Mouse (Mus musculus) liver, adult 2 months (tissue): Measurements from ENCODE around the gene Fam43a. TPM values are rescaled to one million over a fixed set of nuclear protein-coding genes. Genes with fewer than 3 reads are reported as not detected.

Experiments
- DNase-seq: peaks from one replicate; pipeline ENCODE4 v3.0.0-alpha.2; 2011; ENCODE audit warnings: low read depth, low spot score; ENCODE audit errors: extremely low read depth
- H3K27ac ChIP-seq: fragments of 200-500 bp; replicated peaks from 2 replicates; pipeline ENCODE4 v1.5.1; 2012; ENCODE audit warnings: low read depth, mild to moderate bottlenecking, control low read depth, inconsistent platforms, low read length; ENCODE audit not compliant: insufficient read depth
- H3K27me3 ChIP-seq: fragments of 200-500 bp; 2 replicates; pipeline ENCODE4 v1.6.1; 2012; ENCODE audit warnings: mild to moderate bottlenecking, moderate library complexity, low read length, inconsistent platforms; ENCODE audit not compliant: control insufficient read depth, insufficient read depth
- H3K36me3 ChIP-seq: fragments of 200-500 bp; 2 replicates; pipeline ENCODE4 v1.6.1; 2012; ENCODE audit warnings: low read length, inconsistent platforms; ENCODE audit not compliant: control insufficient read depth, insufficient read depth
- H3K4me1 ChIP-seq: fragments of 200-500 bp; 2 replicates; pipeline ENCODE4 v1.6.1; 2011; ENCODE audit warnings: low read length; ENCODE audit not compliant: control insufficient read depth, insufficient read depth
- H3K4me3 ChIP-seq: fragments of 200-500 bp; 2 replicates; pipeline ENCODE4 v1.5.1; 2011; ENCODE audit warnings: low read depth, mild to moderate bottlenecking, control low read depth, low read length, moderate library complexity; ENCODE audit not compliant: insufficient read depth
- H3K79me2 ChIP-seq: fragments of 200-500 bp; 2 replicates; pipeline ENCODE4 v1.6.1; 2012; ENCODE audit warnings: inconsistent platforms, mild to moderate bottlenecking, low read length, moderate library complexity; ENCODE audit not compliant: control insufficient read depth, insufficient read depth
- H3K9ac ChIP-seq: fragments of 200-500 bp; 2 replicates; pipeline ENCODE4 v1.6.1; 2012; ENCODE audit warnings: low read depth, mild to moderate bottlenecking, control low read depth, inconsistent platforms, low read length
- CTCF ChIP-seq: fragments of 200-500 bp; IDR thresholded peaks from 2 replicates; pipeline ENCODE4 v1.5.1; 2011; ENCODE audit warnings: low read depth, low read length, control low read depth
- POLR2A ChIP-seq: fragments of 200-500 bp; IDR thresholded peaks from 2 replicates; pipeline ENCODE4 v1.6.1; 2011; ENCODE audit warnings: low read length, control low read depth; ENCODE audit not compliant: insufficient read depth; ENCODE audit errors: extremely low read depth
- WGBS: fragments of 180-500 bp; shearing (Covaris S2); methylation state at CpG from one replicate; pipeline ENCODE4 v1.1.7; 2018; 5-methylcytosine and 5-hydroxymethylcytosine counted together
- polyA plus RNA-seq: library from polyadenylated mRNA; depleted of rRNA; stranded (reverse); fragments of >200 nt; gene quantifications from 2 replicates; pipeline ENCODE4 v1.2.3, GENCODE M21; 2012; rRNA removed
- total RNA-seq: library from RNA; depleted of rRNA; stranded (reverse); fragments of >200 nt; gene quantifications from 2 replicates; pipeline ENCODE4 v1.2.3, GENCODE M21; 2014; rRNA removed

Fam43a gene
- 4.2 and 6.7 TPM in 2 replicates for total RNA-seq
- polyA plus RNA-seq, result 4.4 and 4.7 TPM in 2 replicates

DNA sequence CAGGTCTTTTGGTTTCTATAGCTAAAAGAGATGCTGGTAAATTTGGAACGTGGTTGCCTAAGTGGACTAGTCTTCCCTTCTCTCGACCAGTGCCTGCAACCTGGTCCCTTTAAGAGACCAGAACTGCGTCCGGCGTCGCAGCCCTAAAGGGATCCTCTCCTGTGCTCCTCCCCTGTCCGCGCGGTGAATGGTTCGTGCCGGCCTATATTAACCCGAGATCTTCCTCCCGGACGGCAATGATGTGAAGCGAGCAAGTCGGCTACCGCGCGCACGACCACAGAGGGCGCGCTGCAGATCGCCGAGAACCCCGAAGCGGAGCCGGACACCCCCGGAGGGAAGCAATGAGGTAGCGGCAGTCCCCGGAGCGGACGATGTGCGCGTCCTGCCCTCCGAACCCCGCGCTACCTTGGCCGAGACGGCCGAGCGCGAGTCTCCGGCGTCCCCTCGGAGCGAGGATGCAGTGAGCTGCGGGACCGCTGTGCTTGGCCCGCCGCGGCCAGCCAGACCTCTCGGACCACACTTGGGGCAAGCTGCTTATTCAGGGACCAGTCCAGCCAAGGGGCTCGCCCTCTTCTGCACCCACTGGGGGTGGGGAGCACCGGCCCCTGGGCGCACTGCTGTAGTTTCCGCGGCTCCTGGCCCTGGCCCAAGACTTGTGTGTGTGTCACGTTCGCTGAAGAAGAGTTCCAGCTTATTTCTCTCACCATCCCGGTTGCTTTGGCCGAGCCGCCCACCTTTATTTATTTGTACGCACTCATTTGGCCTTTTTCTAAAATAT, at the start of gene Fam43a:
Fam43a (plus strand) TSS at position 233 of the 778 bp plus-strand sequence.
- under 1% methylated on average over 58 of the region's 63 CpGs for WGBS
- H3K79me2 ChIP-seq, result peaks cover 3% of the 10 kb centered on the region; the same call in 1 of the 2 replicates
- peak; percentile 90 for DNase-seq
- peaks cover 11% of the 10 kb centered on the region for H3K4me1 ChIP-seq
- H3K4me3 ChIP-seq, result peak within 1 kb of the TSS; percentile 77
- peak within 1 kb of the TSS; percentile 69 for H3K27ac ChIP-seq
- H3K27me3 ChIP-seq, result no peaks in the 10 kb centered on the region
- no peaks in the 10 kb centered on the region for H3K36me3 ChIP-seq
- TF ChIP-seq POLR2A (peak; percentile 97), CTCF (peak; percentile 45)
- H3K9ac ChIP-seq, result peak within 1 kb of the TSS; percentile 90

DNA sequence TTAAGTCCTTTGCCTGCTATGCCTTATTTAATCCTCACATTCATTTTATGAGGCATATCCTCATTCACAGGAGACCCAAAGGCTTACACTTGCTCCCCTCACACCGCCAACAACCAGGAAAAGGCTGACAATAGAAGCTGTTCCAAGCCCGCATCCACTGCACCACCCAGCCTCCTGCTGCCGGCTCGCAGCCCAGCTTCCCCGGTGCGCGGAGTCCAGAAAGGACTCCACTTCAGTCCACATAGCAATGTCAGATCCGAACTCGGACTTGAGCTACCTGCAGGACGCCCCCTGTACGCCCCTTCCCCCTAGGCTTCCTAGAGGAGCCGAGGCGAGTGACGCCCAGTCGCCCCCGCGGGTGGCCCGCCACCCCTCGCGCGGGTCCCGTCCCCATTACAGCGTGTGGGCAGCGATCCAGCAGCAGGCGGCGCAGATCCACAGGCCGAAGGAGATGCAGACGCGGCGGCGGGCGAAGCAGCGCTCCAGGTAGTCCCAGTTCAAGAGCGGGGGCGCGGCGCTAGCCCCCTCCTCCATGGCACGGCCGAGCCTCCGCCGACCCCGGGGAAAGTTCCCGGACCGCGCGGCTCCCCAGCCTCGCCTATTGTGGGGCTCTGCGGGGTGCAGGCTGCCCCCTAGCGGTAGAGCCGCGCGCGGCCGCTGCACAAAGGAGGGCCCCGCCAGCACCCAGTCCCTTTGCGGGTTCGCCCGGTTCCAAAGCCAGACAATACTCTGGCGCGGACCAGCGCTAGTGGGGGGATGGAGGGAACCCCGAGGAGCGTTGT, 49.4 kb upstream of the Fam43a start:
- Histone ChIP-seq H3K4me3 (peak overlapping the region; percentile 85), H3K79me2 (no peaks in the 10 kb centered on the region), H3K9ac (peak overlapping the region; percentile 90), H3K27ac (no peak overlapping the region), H3K4me1 (peaks cover 6% of the 10 kb centered on the region), H3K27me3 (no peaks in the 10 kb centered on the region), H3K36me3 (no peaks in the 10 kb centered on the region)
- under 1% methylated on average over 63 of the region's 63 CpGs for WGBS
- peak; percentile 75 for TF ChIP-seq CTCF
- no peak for TF ChIP-seq POLR2A
- DNase-seq, result no peak

DNA sequence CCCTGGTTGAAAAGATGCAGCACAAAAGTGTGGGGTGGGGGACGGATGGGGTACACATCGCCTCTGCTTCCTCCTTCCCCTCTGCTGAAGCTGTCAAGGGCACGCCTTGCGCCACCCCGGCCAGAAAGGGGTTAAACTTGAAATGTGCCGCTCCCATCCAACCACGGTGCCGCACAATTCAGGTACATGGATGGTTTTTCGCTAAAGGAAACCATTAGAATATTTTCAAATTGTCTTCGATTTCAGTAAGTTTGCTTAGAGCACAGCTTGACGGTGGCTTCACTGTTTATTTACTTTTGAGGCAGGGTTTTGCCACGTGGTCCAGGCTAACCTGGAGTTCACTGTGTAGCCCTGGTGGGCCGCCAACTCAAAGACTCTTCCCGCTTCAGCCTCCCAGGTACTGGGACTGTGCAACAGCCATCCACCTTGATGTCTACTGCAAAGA, 48.8 kb upstream of the Fam43a start, which contains the start of gene Tmem44:
Tmem44 (minus strand) TSS at position 95 of the 445 bp plus-strand sequence.
- Histone ChIP-seq H3K27ac (0 out of 2 replicates have a peak within 1 kb of the TSS, but pooled peaks have one; percentile 4), H3K27me3 (no peaks in the 10 kb centered on the region), H3K4me3 (peak within 1 kb of the TSS; percentile 85), H3K9ac (peak within 1 kb of the TSS; percentile 90), H3K36me3 (no peaks in the 10 kb centered on the region), H3K79me2 (no peaks in the 10 kb centered on the region), H3K4me1 (peaks cover 6% of the 10 kb centered on the region)
- DNase-seq, result peak; percentile 57
- WGBS, result 5% methylated on average over 14 of the region's 14 CpGs
- no peak for TF ChIP-seq POLR2A
- TF ChIP-seq CTCF, result peak; percentile 28; the same call in 1 of the 2 replicates

GRCm38 (mm10) chr16:30552621-30553338, 46.7 kb upstream of the Fam43a start:
- Histone ChIP-seq H3K36me3 (no peaks in the 10 kb centered on the region), H3K4me1 (peaks cover 6% of the 10 kb centered on the region), H3K4me3 (no peak overlapping the region), H3K79me2 (no peaks in the 10 kb centered on the region), H3K27ac (peak overlapping the region; percentile 76), H3K9ac (peak overlapping the region; percentile 24; the same call in 1 of the 2 replicates), H3K27me3 (no peaks in the 10 kb centered on the region)
- 56% methylated on average over 11 of the region's 11 CpGs for WGBS
- no peak for TF ChIP-seq CTCF
- TF ChIP-seq POLR2A, result no peak
- DNase-seq, result no peak

DNA sequence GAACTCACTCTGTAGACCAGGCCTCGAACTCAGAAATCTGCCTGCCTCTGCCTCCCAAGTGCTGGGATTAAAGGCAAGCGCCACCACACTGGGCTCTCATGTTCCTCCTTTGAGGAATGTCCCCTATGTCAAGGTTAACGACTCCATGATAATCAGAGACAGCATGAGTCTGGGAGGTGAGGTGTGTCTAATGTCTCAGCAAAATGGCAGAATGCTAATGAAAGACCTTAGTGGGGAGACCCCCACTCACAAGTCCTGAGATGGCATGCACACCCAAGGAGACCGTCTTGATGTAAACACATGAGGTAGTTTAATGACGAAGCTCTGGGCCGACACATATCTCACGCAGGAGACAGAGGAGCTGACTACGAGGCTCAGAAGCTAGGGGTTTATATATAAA, 45.4 kb upstream of the Fam43a start:
- 98% methylated on average over 8 of the region's 8 CpGs for WGBS
- DNase-seq, result no peak
- no peak for TF ChIP-seq CTCF
- TF ChIP-seq POLR2A, result no peak
- Histone ChIP-seq H3K36me3 (no peaks in the 10 kb centered on the region), H3K27me3 (no peaks in the 10 kb centered on the region), H3K27ac (no peak overlapping the region), H3K9ac (no peak overlapping the region), H3K4me1 (peaks cover 6% of the 10 kb centered on the region), H3K79me2 (no peaks in the 10 kb centered on the region), H3K4me3 (no peak overlapping the region)
